Mouse (Mus musculus) embryo, embryonic 10.5 days (tissue): ENCODE measurements at regions not wholly inside any gene's neighbourhood (a gene's known extent, or its start where the extent isn't known, plus 50 kb on each side); places are given as distances from the start of the nearest gene placed in this dataset.
A peak's percentile ranks its signal among the peaks of the same experiment; 100 is the strongest.

Experiments
- DNase-seq: peaks from one replicate; pipeline ENCODE4 v3.0.0-alpha.2; 2015; ENCODE audit warnings: low spot score

GRCm38 (mm10) chrX:113966128-113966527 lies 508.0 kb upstream of the Klhl4 start:
- DNase-seq, result no peak

DNA sequence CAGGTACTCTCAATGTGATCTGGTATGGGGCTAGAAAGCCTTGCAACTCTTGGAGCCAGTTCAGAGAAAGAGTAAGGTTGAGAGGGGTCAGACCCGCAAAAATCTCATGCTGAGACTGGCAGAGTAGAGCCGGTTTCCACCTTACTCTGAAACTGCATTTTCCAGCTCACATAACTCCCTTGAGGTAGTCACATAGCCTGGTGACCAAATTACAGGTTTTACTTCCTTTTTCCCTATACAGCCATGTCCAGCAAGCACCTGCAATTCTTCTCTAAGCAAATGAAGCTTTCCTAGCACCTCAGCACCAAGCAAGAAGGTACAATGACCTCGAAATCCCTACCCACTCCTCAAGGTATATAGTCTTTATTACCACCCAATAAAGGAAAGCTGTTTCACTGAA lies 481.0 kb upstream of the Klhl4 start:
- no peak for DNase-seq

DNA sequence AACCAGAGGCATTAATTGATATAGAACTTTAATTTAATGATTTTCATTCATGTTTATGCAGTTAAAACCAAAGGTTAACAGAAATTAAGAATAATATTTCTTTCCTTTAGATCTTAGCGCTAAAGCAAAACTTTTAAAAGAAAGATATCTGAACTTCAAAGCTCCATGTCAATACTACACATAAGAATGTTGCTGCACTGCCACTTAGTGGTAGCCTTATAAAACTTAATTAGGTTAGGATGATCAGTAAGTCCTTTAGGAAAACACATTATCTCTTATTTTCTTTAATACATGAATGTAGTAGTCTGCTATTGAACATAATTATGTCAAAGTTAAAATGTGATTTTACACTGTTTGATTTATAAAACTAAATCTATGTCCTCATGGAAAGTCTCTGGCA lies 432.9 kb upstream of the Klhl4 start:
- DNase-seq, result peak; percentile 7
